Mouse (Mus musculus) heart, adult 18-20 months (tissue): ENCODE data around the gene Krt81. TPM values are rescaled to one million over a fixed set of nuclear protein-coding genes. Genes with fewer than 3 reads are reported as not detected.

Experiments
- DNase-seq, 2 experiments: peaks; one replicate each; pipeline ENCODE4 v3.0.0; 2021 to 2022; ENCODE audit warnings: mixed read lengths in 1 of 2
- long read RNA-seq, 2 experiments: library from polyadenylated mRNA; stranded (forward); transcript quantifications; one replicate each; pipeline ENCODE4 v2.0.0; 2021
- total RNA-seq, 2 experiments: library from RNA; stranded (reverse); gene quantifications; 2 replicates each; pipeline ENCODE4 v1.2.3; 2021

The Krt81 gene
- total RNA-seq = not detected
- long read RNA-seq, experiment 1 = 0 reads
- long read RNA-seq, experiment 2 = 0 reads

DNA sequence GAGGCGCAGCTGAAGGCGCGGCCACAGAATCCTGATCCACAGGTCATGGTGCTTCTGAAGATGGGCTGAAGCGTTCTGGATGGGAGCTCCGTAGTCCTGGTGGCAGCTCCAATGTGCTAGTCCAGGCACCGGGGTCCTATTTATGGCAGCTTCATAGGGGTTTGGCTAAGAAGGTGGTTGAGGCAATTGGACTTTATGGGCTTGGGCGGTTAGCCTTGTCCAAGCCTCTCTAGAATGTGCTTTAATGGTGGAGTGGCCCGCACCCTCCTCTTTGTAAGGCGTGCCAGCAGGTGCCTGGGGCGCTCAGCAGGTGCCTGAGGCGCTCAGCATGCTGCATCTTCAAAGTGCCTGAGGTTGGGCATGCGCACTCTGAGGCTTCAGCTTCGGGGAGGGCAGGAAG is at the start of gene Krt81:
TSS of gene Krt81 (minus strand) at position 101 of the 400 bp plus-strand sequence.
- no peak for DNase-seq

DNA sequence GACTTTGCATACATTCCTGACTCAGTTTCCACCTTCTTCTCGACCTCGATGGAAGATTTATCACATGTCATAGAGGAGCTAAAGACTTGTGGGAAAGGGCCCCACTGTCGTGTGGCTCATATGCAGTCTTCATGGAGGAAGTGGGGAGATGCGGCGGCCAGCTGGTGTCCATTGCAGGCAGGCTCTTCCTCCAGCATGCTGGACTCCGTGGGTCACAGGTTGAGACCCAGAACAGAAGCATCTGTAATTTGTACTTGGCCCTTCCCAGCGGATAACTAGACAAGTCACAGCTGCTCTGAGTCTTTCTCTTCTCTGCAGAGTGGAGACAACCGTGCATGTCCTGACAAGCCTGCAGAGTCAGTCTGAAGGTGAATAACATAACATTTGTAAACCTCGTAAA is 44.7 kb upstream of the Krt81 start:
- DNase-seq = no peak

DNA sequence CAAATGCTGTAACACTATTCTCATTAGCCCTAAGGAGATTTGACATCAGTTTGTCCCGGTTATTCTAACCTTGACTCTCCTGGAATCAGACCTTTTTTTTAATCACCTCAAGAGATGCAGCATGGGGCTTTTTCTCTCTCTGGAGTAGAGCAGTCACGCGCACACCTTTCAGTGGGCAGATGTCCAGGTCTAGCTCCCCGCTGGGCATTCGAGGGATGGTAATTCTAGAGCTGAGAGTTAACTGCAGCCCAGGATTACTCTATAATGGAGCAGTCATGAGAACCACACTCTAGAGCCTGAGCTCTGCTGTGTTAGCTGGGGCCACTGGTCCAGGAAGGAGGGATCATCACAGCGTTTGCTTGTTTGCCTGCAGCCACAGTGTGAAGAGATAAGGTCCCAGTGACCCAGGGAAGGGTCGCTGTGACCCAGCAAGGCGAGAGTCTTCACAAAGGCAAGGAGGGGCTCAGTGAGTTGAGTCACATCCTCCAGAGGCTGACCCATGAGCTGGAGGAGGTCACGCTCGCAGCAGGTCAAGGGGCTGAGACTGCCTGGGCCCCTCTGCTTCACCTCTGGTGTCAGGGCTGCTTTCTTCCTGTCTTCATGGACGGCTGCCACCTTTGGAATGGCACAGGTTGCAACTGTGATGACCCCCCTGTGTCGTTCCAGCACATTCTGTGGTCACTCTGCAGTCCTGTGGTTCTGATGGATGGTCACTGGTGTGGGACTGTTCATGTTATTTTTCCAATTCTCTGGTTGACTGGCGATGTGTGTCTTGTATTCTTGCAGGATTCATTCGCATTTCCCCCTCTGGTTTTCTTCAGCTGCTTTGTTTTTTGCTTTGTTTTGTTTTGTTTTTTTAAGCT is 43.6 kb upstream of the Krt81 start:
- DNase-seq = no peak

DNA sequence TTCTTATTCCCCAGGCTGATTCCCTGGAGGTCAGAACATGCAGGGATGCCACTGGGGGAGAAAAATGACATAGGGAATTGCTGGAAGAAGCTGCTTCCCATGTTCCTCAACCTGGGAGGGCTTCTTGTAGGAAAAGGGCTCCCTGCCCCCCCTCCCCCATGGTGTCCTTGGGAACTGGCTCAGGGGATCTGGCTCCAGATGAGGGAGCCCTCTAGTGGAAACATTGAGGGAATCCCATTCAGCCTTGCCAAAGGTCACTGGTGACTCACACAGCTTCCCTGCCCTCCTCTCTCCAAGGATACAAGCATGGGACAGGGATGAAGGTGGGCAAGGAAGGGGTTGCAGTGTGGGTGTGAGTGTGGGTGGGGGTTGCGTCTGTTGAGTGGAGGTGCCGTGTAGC is 33.6 kb upstream of the Krt81 start:
- peak; percentile 45 to 53 for DNase-seq

DNA sequence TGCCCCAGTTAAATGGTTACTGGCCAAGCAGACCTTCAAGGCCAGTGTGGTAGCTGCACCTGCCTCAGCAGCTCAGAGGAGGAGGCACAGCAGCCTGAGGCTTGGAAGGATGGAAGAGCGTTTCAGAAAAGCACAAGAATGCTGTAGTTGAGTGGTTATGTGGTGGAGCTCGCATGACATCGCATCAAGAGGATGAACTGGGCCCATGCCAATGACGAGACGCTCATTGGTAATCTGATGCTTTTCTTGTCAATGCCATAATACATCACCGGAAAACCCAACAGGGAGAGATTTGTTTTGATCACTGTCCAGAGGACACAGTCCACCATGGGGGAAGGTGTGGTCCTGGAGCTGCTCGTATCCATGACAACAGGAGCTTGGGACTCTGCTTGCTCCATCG is 31.7 kb upstream of the Krt81 start:
- no peak for DNase-seq

DNA sequence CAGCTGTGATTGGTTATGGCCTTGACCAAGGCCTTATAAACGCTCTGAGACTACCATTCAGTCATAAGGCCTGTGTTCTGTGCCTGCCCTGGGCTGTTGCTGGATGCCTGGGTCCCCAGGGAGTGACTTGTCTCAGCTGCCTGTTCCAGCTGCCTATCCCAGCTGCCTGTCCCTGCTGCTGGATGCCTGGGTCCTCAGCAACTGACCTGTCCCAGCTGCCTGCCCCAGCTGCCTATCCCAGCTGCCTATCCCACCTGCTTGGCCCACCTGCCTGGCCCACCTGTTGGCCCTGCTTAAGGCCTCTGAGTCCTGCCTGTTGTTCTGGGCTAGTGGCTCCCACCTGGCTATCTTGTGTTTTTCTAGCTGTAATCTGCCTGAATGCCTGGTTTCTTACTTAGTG is 30.7 kb upstream of the Krt81 start:
- peak in 1 of 2 experiments; percentile 13 for DNase-seq

DNA sequence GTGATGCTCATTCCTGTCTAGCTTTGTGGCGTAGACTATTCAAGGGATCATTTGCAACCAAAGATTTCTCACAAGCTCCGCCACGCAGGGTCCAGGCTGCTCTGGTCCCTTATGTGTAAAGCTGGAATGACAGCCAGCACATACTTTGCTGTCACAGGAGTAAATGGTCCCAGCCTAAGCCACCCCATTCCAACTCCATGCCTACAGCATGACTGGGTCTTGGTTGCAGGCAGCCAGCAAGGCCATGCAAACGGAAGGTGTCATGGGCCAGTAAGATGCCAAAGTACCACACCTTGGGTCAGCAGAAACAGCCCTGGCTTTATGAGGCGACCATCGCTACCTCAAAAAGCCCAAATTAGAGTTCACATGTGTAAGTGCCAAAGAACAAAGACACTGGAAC is 30.2 kb upstream of the Krt81 start:
- DNase-seq = no peak

DNA sequence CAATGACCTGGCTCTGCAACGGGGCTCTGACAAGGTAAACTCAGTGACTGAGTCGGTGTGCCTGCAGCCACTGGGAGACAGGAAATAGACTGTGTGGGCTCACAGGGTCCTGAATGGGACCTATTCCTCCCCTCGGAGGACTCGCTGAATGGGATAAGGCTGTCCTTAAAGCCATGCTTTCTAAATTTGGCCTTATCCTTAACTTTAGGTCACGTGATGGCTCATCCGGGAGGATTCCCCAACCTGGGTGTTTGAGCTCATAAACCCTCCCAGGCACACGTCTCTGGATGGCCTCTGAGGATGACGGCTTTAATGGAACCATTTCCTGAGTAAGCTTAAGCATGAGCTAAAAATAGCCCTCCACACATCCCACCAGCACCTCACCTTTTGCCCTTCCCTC is 29.2 kb upstream of the Krt81 start:
- DNase-seq = no peak

DNA sequence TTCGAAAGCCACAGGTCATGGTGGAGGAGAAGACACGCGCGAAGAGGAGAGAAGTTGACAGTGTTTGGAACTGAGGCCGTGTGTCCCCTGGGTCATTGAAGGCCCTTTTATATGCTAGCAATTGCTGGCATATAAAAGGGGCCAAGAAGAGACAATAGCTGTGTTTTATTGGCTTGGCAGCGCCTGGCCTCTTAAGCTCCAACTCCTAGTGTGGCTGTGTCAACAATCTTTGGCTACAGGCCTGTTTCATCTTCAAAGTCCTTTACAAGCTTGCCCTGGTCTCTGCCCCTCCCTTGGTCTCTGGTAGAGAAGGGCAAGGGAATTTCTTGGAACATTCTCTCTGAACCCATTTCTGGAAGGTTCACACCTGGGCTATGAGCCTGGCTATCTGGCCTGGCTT is 27.9 kb upstream of the Krt81 start, which contains the start of gene Krt83:
TSS of gene Krt83 (minus strand) at position 82 of the 400 bp plus-strand sequence.
- no peak for DNase-seq

DNA sequence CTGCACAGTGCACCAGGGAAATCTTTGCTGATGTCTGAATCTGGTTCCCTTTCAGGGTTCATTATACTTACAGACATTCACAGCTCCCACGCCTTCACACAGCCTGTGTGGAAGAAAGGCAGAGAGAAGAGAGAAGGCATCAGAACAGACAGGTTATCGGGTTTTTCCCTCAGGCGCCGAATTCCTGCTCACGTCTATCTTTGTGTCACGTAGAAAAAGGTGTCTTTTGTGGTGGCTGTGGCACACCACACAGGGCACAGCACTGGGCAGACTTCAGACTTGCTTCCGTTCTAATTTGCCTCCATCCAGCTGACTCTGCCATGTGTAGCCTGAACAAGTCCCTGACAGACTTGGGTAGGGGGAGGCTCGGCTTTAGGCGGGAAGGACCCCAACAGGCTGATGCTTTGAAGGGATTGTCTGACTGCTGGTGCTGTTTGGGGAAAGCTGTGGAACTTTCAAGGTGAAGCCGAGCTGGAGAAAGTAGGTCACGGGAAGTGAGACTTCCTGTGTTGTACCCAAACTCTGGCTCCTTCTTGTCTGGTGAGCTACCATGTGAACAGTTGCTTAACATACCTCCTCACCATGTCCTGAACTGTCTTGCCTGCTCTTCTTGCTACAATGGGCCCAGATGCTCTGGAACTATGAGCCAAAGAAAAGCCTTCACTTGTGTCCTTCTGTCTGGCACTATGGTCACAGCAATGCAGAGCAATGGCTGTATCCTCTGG is 22.5 kb upstream of the Krt81 start:
- no peak for DNase-seq

DNA sequence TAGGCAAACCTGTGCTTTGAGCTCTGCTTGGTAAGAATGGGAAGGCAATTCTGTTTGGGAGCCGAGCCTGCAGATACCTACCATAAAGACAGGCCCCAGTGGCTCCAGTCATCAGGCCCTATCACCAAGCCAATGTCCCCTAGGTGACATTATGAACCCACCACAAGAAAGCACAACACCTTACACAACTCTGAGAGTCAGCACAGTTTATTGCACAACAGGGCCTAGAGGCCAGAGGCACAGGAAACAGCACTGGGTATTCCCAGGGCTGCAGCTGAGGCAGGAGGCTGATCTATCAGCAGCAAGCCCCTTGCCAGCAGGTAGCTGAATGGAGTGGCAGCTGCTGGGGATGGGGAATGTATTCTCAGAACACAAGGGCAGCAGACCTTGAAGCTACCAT is 21.4 kb upstream of the Krt81 start:
- DNase-seq = no peak

DNA sequence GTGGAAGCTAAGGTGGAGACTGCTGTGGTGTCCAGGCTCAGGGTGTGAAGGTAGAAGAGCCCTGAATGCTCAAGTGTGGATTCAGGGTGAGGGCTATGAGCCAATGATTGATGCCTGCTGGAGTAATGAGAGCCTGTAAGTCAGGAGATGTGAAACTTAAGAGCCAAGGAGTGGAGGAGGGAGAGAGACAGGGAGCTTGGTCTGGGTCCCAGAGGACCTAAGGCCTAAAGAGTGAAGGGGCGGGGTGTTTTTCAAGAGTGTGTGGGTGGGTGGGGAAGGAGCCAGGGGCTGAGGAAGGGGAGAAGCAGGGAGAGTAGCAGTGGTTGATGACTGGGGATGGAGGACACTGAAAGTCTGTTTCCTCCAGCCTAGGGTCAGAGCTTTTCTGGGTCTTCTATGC is 20.1 kb upstream of the Krt81 start:
- no peak for DNase-seq

DNA sequence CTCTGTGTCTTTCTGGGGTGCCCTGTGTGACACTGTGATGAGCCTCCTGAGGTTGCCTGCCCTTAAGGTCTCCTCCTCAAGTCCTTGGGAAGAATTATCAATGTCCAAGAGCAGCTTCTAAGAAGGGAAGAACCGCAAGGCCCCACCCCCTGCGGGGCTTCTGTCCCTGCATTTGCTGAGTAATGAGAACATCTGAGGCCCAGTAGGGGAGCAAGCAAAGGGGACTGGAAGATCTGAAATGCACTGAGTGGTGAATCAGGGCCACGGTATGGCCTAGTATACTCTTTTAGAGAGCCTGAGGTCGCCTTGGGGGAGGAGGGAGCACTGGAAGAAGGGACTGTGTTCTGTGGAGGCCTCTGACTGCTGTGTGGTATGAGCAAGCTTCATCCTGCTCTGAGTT is 18.5 kb upstream of the Krt81 start:
- no peak for DNase-seq

DNA sequence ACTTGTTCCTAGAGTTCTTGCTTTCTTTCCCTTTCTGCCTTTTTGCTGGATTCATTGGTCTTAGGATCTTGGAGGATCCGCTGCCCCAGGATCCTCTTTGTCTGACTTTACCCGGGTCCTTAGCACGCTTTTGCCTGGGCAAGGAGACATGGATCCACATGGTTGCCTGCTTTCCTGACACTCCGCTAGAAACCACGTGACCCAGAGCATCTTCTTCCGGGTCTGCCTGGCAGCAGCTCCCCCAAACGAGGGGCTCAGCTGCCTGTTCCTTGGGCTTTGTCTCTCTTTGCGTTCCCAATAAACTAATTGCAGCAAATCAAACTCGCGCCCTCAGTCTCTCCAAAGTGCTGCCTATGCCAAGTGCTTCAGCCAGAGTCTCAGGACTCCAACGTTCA is 16.1 kb upstream of the Krt81 start:
- DNase-seq = no peak

DNA sequence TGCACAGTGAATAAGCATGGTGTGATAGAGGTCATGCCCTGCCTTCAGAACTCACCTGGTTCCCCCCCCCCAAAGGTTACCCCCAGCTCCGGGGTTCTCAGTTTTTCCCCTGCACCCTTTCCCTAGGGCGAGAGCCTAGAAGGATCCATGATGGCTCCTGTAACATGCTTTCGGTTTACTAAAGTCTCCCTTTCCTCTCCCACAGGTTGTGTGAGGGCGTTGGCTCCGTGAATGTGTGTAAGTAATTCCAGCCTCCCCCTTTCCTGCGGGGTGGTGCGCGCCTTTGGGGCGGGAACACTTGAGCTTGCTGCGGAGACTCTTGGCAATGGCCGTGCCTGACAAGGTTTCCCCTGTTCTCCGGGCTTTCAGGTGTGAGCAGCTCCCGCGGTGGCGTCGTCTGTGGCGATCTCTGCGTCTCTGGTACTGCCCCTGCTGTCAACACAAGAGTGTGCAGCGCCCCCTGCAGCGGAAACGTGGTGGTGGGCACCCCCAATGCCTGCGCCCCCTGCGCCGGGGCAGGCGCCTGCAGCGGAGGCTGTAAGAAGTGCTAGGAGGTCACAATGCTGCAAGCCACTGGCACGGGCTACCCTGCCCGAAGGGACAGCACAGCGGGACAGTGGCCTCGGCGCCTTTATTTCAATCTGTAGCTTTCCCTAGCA is 15.6 kb upstream of the Krt81 start:
- peak; percentile 5 to 46 for DNase-seq

DNA sequence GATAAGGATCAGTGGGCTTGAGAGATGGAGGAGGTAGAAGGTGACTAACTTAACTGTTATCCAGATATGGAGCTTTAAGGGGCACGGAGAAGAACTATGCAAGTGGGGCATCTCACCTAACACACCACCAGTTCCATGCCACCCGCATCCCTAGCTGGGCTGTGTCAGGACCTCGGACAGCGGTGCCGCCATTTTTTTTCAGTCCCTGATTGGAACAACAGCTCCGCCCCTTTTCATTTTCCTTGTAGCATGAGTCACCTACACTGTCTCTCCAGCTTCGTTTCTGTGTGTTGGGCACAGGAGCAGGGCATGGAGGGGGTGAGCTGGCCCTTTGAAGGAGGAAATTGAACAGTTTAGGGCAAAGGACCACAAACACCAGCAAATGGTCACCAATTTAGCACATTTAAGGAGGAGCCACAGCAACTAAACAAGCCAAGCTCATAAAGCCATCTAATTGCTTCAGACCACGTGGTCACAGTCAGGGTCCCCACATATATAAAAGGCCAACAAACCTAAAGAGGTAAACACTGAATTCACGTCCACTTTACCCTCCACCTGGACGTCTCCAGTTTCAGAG is 9.5 kb upstream of the Krt81 start, which contains the start of gene Krt86:
TSS of gene Krt86 (plus strand) at position 527 of the 577 bp plus-strand sequence.
- DNase-seq = peak in 1 of 2 experiments; percentile 17

DNA sequence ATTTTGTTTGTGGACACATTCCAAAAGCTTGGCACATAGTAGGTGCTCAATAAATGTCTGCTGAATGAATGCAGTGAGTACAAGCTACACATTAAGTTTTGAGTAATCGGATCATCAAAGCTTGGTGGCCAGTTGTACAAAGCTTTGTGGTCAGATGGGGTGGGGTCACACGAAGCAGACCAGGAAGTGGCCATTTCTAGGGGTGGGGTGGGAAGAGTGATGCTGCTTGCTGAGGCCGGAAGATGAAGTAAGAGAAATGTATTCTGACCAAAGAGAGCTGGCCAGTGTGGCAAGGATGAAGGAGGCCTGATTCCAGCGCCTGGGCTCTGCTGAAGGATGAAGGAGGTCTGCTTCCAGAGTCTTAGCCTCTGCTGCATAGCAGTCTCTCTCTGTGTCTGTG is 5.5 kb upstream of the Krt81 start:
- DNase-seq = no peak

DNA sequence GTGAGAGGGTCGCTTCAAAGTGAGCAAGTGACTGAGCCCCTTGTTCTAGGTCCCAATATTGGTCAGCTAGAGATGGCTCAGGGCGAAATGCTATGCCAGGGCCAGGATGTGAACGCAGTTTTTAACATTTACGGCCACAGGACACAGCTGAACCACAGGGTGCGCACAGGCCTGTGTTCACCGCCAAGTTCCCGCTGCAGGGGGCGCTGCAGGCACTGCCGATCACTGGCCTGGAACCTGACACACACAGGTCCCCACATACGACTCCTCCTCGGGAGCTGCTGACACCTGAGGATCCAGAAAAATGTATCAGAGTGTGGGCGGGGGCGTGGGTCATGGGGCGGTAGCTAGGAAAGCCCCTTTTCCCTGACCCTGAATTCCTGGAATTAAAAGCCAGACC is 4.3 kb downstream of the Krt81 start:
- no peak for DNase-seq

DNA sequence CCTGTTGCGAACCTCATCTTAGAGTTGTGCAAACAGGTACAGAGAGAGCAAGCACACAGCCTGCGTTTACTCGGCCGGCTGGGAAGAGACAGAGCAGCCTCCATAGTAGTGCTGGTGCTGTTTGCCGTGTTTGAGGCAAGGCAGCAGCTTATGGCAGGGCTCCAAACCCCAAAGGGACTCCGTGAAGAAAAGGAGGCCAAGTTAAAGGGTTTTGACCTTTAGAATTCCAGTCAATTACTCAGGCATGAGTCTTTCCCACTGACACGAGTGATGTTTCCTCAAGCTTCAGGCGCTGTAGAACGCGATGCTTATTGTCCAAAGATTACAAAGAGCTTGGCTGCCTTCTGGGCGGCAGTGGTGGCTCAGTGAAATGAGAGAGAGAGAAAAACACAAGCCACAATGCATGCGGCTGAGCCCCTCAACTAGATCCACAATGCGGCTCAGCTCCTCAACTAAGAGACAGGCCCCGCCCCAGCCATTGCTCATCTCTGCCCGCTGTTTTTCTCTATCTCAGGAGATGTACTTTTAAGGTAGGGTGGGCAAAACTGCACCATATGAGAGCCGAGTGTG is 5.1 kb downstream of the Krt81 start:
- DNase-seq = peak; percentile 12 to 13

DNA sequence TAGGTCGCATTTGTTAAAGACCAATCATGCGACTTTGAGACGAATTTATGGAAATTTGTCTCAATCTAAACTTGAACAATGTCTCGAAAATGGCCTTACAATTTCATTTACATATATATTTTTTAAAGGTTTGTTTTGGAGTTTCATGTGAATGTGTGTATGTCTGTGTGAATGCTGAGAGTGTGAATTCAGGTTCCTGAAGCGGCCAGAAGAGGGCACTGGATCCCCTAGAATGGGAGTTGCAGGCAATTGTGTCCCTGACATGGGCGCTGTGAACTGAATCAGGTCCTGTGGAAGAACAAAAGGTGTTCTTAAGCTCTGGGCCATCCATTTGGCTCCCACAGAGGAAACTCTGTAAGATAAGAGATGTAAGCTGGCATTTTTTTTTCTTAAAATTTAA is 7.7 kb downstream of the Krt81 start:
- DNase-seq = no peak

DNA sequence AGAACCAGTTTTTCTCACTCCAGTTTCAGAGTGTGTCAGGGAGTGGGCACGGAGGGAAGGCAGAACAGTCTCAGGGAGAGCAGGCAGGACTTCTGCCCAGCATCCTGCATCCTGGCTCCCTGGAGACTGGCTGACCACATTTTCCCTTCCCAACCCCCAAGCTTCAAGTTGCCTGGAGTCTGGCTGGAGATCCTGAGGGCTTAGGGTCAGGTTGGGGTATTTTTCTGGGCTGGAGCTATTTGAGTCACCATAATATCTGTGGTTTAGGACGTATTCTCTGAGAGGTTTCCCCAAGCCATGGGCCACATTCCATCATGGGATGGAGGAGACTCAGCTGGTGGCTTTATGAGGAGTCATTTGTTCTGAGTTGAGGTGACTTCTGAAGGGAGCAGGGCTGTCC is 8.3 kb downstream of the Krt81 start:
- DNase-seq = no peak

DNA sequence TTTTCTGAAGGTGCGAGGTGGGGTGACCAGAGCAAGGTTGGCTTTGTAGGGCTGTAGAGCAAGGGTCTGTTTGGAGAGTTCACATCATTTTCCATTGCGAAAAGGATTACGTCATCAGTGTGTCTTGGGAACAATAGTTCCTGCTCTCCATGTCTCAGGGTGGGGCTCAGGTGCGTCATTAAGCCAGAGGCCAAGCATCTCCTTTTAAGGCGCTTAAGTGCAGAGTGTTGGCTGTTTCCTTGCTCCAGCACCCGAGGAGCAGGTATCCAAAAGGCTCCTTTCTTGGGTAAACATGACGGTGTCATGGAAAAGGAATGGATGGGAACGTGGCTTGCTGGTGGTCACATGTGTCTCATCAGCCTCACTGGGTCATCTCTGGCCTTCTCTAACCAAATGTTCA is 8.8 kb downstream of the Krt81 start:
- no peak for DNase-seq
